Mouse (Mus musculus) B cell, adult 2 months (primary cell): ENCODE measurements around the gene Aldh16a1.
A peak's percentile ranks its signal among the peaks of the same experiment; 100 is the strongest.
"Not testable (repeated sequence)": the region's sequence is repeated elsewhere in the genome, so short reads cannot be mapped to it uniquely, and the experiment has no call there.

Experiments used
- DNase-seq, 2 experiments: peaks; one replicate each; pipeline ENCODE4 v3.0.0; 2022

Aldh16a1 gene

GRCm38 (mm10) chr7:45155590-45155989 lies 1.2 kb upstream of the Aldh16a1 start:
- DNase-seq = no peak

DNA sequence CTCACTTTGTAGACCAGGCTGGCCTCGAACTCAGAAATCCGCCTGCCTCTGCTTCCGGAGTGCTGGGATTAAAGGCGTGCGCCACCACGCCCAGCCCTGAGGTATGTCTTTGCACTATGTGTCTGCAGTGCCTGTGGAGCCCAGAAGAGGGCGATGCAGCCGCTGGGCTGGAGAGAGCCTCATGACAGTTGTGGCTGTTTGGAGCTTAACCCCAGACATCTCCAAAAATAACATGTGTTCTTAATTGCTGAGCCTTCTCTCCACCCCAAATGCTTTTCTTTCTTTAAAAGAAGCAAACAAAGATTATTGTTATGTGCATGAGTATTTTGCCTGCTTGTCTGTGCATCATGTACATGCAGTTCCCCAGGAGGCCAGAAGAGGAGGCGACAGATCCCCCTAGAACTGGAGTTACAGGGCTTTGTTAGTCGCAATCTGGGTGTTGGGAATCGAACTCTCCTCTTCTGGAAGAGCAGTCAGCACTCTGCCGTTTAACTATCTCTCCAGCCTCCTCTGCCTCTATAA lies 670 bp upstream of the Aldh16a1 start:
- DNase-seq = peak; percentile 71

GRCm38 (mm10) chr7:45153586-45153985 lies 798 bp downstream of the Aldh16a1 start:
- no peak for DNase-seq

DNA sequence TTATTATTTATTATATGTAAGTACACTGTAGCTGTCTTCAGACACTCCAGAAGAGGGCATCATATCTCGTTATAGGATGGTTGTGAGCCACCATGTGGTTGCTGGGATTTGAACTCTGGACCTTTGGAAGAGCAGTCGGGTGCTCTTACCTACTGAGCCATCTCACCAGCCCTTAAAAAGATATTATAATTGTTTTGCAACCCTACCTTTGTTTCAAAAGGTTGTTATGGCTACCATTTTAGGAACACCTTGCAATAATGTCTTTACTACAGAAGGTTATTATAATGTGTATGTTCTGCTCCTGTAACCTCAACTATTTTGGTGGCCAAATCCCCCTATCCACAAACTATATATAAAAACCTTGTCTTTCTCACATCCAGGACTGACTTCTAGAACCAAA lies 1.3 kb downstream of the Aldh16a1 start:
- not testable (repeated sequence) for DNase-seq

DNA sequence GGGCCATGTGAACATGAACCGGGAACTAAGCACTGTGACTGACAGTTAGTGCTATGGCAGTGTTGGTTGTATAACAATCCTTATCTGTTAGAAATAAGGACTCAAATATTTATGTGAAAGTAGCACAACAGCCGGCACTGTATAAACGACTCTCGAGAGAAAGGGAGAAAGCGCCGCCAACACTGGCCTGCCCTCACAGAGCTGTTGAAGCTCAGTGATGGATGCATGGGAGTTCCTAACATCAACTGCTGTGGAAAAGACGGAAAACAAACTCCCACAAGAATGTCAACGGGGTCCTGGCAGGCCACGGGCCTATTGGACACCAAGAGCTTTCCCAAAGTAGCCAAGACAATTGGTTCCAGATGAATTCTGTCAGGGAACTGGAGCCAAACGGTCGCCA lies 3.1 kb downstream of the Aldh16a1 start:
- DNase-seq = no peak

DNA sequence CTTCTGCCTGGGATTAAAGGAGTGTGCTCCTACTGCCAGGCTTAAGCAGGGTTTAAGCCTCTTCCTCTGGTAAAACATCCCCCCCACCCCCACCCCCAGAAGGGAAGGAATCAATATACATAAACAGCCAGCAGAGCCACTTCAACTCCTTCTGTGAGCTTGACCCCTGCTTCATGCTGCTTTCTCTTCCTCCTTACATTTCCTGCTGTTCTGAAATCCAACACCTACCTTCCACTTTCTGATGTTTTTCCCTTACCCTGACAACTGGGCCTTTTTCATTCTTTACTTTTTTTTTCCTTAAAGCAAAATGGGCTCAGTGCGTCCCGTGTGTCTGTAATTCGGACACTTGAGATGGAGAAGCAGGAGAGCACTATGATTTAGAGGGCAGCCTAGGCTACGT lies 4.1 kb downstream of the Aldh16a1 start:
- DNase-seq = no peak

DNA sequence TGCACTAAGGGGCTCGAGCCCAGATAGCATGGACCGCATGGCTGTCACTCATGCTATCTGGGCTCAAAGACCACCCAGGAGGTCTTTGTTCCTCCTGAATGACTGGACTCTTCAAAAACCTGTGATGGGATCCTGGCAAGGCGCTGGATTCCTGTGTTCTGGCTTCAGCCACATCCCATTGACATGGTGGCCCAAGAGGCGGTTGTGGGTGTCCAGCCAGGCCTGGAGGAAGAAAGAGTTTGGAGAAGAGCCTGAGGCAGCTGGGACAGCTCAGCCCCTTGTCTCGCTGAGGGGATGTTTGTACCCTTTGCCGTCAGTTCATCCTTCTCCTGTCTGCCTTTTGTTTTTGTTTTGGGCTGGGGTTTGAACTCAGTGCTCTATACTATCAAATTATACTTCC lies 4.8 kb downstream of the Aldh16a1 start:
- no peak for DNase-seq

DNA sequence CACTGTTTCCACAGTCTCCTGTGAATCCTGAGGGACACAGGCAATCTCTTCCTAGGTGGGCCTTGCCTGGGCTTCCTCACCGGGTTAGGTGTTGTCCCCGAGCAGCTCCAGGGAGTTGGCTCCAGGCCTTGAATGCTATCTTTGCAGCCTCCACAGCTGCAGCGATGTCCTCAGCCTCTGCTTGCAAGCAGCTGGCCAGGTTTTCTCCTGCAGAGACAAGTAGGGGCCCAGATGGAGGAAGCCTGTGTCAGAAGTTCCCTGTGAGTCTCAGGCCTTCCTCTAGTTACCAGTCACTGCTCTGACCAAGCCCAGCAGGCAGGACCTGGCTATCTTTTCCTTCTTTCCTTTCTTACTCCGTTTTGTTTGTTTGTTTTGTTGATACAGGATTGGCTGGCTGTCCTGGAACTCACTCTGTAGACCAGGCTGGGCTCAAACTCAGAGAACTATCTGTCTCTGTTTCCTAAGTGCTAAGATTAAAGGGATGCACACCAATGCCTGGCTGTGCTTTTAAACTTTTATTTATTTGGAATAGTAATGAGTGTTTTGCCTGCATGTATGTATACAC lies 5.8 kb downstream of the Aldh16a1 start:
- DNase-seq = no peak

DNA sequence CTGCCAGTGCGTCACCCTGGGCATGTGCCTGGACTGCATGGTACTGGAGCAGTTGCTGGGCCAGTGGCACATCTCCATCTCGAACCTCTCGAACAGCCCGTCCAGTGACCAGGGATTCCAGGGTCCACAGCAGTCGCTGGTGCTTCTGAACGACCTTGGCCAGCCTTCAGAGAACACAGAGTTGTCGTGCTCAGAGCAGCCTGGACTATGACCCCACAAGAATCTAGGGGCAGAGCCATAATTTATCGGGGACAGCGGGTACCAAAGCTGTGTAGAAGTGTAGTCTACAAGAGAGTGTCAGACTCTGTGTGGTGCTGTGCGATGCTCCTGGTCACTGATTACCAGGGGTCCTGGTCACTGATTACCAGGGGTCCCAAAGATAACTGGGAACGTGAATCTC lies 6.5 kb downstream of the Aldh16a1 start:
- no peak for DNase-seq

DNA sequence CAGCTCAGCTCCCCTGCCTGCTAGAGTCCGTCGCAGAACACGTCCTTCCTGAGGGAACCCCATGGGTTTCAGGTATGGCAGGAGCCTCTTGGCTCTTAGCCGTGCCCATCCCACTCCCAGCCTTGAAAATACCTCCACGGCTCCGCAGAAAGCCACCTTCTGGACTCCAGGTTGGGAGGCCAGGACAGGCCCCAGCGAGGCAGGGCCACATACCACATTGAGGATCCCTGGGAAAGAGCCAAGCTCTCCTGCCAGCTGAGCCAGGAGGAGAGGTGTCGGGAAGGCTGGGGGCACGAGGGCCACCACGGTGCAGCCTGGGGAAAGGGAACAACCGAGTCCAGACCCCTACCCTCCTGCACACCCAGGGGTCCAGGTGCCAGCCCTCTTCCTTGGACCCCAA lies 7.1 kb downstream of the Aldh16a1 start:
- DNase-seq = no peak

DNA sequence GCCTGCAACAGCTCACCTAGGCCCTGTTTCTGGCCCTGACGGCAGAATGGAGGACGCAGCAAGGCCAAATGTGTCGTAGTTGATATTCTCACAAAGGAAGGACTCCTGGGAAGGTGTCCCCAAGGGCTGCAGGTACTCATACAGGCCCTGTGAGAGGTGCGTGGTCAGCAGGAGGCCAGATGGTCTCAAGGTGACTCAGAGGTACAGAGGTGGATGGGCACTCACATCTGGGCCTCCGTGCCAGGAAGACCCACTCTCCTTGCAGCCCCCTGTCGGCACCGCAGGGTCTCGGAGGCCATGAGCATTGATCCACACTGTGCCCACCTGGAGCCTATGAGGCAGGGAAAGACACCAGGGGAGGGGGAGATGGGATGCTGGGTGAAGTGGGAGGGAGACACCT lies 8.9 kb downstream of the Aldh16a1 start:
- no peak for DNase-seq

DNA sequence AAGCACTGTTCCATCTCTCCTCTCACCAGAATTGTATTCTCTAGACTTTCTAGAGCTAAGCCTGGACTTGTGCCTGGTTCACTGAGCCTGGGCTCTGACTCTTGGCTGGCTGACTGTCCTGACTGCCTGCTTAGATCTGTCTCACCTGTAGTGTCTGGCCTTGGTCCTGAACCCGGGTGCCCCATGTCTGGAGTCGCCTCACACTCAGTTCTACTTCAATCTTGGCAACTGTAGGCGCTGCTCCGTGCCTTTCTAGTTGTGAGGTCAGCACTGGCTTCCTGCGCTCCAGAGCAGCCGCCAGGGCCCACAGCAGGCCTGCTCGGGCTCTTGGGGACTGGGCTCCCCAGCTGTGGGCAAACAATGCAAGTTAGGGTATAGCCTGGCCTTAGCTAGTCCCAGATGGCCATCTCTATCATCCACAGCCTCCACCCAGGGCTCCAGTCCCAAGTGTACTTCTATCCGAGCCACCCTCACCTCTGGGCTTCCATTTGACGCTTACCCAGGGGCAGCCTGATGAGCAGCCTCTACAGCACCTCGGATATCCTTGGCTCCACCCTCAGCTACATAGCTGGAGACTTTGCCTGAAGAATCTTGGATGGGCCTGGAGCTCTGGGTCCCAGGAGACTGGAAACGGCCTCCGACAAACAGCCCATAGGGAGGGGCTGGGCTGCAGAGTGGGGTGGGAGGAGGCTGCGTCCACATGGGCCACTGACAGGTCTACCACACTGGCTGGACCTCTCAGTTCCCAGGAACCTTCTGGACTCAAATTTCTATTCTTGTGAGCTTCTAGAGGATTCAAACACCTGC lies 9.8 kb downstream of the Aldh16a1 start:
- no peak for DNase-seq

- DNase-seq = no peak
Measured at GRCm38 (mm10) chr7:45141914-45142313, 12.5 kb downstream of the Aldh16a1 start.

DNA sequence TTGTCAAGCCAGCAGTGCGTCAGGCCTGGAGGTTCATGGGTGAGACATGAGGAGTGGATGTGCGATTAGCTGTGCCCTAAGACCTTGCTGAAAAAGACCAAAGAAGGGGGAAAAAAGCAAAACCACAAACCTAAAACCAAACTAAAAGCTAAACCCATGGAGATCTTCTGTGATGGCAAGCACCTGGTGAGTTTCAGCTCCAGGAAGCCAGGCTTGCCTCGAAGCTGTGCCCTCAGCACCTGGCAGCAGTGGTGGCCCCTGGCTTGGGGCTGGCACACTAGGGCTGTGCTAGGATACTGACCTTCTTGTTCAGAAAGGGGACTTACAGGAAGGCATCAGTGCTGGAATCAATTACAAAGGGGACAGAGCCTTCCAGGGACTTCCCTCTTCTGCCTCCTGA lies 13.1 kb downstream of the Aldh16a1 start:
- no peak for DNase-seq

DNA sequence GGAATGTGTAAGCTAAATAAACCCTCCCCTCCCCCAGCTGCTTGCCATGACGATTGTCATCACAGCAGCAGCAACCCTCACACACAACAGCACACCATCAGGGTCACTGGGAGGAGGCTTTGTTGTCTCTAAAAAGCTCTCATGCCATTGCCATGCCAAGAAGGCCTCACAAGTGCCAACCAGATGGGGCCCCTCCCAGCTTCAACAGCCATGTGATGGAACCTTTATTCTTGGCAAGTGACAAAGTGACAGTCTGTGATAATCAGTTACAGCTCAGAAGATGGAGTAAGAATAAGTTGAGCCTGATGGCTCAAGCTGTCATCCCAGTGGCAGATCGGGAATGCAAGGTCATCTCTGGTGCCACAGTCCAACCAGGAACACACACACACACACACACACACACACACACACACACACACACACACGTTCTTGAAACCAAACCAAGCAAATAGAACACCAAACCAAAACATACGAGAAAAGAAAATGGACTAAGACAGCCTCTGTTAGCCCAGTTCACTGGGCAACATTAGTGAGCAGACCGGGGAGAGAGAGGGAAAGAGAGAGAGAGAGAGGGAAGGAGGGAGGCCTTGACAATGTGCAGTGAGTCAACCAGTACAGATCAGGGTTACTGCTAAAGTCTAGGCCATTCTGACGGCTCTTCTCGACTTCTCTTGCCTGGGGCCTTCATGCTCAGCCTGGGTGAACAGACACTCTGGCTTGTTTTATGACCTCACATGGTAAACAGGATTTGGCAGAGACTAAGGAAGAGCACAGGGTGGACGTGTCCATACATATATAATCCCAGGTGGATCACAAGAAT lies 14.3 kb downstream of the Aldh16a1 start:
- no peak for DNase-seq

DNA sequence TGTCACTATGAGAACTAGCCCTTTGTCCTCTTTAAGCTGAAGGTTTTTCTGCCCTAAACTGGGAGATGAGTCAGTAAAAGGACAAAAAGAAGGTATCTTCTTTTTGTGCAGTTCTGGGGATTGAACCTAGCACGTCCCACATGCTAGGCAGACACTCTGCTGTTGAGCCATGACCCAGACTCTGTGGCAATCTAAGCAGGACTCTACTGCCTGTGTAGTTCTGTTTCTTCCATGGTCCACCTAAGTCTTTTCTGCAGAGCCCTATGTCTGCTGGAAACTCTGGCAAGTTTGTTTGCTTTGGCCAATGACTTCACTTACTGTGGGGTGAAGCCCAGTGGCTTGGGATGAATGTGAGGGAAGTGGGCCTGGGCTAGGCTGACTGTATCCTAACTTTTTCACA lies 16.0 kb downstream of the Aldh16a1 start:
- DNase-seq = no peak

DNA sequence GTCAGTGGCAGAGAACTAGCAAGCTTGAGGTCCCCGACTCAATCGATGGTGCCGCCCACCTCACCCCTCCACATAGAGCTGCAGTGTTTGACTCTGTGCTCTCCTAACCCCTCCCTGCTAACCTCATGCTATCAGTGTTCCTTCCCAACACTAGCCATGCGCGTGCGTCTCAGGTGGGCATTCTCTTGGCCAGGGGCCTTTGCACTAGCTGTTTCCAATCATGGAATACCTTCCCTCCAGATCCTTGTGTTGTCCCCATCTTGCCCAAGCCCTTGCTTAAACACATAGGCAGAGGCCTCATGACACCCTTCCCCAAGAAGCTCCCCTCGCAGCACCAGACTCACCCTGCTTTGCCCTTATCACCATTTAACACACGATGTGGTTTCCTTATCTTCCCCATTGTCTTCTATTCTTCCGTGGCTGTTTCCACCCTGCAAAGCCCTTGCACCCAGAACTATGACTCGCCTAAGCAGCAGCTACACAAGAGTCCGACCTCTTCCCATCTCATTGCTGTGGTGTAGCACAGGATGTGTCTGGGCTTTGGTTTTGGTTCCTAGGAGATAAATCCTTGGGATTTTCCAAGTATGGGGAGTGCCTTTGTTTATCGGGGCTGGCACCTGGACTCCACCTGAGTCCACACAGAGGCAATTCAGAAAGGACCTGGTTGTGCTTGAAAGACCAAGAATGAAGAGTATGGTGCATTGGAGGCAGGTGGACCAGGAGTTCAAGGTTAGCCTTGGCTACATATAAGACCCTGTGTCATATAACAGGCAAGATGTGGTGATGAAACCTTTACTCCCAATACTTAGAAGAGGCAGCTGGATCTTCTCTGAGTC lies 17.0 kb downstream of the Aldh16a1 start:
- no peak for DNase-seq

DNA sequence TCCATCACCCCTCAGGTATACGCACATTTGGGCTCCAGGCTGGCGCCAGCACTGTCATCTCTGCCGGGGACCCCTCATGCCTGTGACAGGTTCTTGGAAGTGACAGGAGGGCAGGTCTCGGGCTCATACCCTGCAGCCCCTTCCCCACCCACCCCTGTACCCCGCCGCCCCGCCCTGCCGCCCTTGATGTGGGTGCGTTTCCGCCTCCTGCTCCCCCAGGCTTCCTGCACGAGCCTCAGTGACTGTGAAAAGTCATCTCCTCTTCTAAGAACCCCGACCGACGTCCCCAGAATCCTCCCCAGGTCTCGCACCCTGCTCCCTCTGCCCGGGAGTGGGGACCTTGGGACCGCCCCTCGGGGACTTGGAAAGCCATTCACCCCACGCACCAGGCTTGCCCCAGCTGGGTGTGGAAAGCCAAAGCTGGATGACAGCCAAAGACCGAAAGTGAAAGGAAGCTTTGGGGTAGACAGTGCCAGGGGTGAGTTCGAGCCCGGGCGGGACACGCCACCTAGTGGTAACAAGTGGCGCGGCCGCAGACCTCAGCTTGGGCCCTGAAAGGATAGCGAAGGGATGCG lies 18.3 kb downstream of the Aldh16a1 start, which contains the start of the genes Gm45713 and Flt3l:
Gm45713 (minus strand) TSS at position 239 of the 575 bp plus-strand sequence.
Flt3l (minus strand) TSS at position 440 of the 575 bp plus-strand sequence.
- DNase-seq = peak; percentile 92 to 93

- no peak for DNase-seq
Measured at GRCm38 (mm10) chr7:45135370-45135769, 19.0 kb downstream of the Aldh16a1 start.

- DNase-seq = peak; percentile 63 to 64
Measured at GRCm38 (mm10) chr7:45134544-45135026, 19.8 kb downstream of the Aldh16a1 start.

GRCm38 (mm10) chr7:45133446-45134159 lies 20.8 kb downstream of the Aldh16a1 start:
- DNase-seq = no peak
